Mouse (Mus musculus) layer of hippocampus, postnatal 14 days (tissue): ENCODE results near the gene Srprb. TPM values are rescaled to one million over a fixed set of nuclear protein-coding genes. Genes with fewer than 3 reads are reported as not detected.

Source experiments
- DNase-seq, 2 experiments: peaks; one replicate each; pipeline ENCODE4 v3.0.0; 2021 to 2022; ENCODE audit warnings: low spot score in 2 of 2, mixed read lengths in 1 of 2
- long read RNA-seq, 2 experiments: library from polyadenylated mRNA; stranded (forward); transcript quantifications; one replicate each; pipeline ENCODE4 v2.0.0; 2021
- total RNA-seq, 2 experiments: library from RNA; stranded (reverse); gene quantifications; 2 replicates each; pipeline ENCODE4 v1.2.3; 2021

Gene Srprb
- total RNA-seq = 10 to 100 TPM; 20.2 to 22.8 TPM
- long read RNA-seq, experiment 1, transcript Srprb-201 (7 exons, 3,064 nt) = major isoform, 11 of 15 reads
- long read RNA-seq, experiment 1, partial matches to known transcripts = 0 of 15 reads
- long read RNA-seq, experiment 1, other reads (novel, unspliced or antisense) = 4 of 15 reads
- long read RNA-seq, experiment 2, transcript Srprb-201 (7 exons, 3,064 nt) = major isoform, 31 of 36 reads
- long read RNA-seq, experiment 2, partial matches to known transcripts = 1 of 36 reads
- long read RNA-seq, experiment 2, other reads (novel, unspliced or antisense) = 4 of 36 reads

- DNase-seq = peak; percentile 89 to 96
These were observed at the start of gene Srprb for GRCm38 (mm10) chr9:103201561-103202260. Gene Srprb (minus strand): TSS chr9:103202137.

DNA sequence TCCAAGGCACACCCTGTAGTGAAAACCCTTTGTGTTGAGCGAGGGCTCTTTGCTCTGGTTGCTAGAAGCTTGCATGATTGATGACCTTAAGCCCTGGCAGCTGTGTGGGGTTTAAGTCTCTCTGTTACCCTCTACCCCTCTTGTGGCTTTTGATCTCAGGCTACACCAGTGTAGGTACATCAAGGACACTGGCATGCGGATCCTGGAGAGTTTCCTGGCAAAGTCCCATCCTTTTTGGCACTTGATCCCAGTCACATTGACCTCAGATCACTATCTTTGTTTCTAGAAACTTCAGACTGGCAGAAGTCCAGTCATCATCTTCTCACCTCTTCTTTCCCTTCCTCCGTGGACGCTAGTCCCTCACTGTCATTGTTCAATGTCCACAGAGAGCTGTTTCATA is 46.7 kb upstream of the Srprb start:
- no peak for DNase-seq

DNA sequence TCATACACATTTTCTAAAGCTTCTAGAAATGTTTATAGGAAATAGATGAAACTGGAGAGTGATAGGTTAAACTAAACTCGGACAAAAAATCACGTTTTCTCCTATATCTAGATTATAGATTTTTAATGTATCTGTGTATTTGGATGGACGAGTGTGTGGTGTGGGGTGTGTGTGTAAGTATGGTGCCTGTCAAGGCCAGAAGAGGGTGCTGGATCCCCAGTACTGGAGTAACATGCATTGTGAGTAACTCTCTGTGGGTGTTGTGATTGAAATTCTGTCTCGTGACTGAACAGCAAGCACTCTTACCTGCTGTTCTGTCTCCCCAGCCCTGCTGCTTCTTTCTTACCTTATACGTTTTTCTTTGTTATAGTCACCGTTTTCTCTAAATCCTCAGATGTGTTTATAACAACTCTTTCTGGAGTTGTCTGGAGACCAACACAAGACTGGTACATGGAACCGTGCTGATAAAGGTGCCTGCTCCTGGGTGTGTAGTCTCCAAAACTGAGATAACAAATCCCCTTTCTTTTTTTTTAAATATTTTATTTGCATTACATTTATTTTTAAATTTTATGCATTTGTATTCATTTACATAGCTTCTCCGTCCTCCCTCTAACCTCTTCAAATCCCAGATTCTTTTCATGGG is 44.7 kb upstream of the Srprb start:
- no peak for DNase-seq

DNA sequence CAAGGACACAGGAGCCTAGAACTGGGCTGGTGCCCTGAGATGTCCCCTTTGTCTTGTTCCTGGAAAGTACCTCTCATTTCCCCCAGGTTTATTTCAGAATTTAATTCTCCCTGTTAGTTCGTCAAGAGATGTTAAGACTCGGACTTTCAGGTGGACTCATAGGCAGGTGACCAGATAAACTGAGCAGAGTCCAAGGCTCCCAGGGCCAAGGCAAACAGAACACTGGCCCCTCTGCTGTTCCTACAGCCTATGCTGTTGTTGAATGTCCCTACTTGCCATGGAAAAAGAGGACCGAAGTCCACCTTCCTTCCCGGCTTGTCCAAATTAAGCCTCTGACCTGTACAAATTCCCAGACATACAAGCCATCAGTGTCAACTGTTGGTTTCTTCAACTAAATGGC is 41.7 kb upstream of the Srprb start:
- DNase-seq = no peak

DNA sequence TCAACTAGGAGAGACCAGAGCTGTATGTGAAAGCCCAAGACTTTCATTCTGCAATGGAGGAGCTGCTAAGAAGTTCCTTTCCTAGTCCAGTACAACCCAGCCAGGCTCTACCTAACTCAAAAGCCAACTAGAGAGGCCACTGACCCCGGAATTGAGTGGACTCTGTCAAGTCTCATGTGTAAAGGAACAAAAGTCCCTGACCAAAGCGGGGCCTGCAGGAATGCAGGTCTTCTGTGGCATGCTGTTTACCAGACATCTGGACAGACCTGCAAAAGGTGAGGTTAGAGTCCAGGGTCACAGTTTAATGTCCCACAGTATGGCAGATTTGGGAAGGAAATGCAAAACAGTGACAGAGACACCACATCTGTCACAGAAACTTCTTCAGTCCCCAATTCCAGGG is 39.3 kb upstream of the Srprb start:
- no peak for DNase-seq

DNA sequence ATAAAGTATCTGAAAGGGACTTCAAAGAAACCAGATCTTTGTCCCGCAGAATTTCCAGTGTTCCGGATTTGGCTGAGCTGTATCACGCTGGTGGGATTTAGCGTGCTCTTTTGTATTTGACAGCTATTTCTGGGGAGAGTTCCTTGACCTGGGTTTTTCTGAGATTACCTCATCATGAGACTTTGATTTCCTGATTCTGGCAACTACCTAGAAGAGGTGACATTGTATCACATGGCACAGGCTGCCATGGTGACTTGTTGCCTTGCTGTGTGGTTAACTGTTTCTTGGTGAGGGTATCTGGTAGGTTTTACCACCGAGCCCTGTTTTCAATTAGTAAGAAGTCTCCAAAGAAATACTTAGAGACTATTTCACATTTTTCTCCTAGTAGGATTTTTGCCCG is 37.5 kb upstream of the Srprb start:
- DNase-seq = no peak

DNA sequence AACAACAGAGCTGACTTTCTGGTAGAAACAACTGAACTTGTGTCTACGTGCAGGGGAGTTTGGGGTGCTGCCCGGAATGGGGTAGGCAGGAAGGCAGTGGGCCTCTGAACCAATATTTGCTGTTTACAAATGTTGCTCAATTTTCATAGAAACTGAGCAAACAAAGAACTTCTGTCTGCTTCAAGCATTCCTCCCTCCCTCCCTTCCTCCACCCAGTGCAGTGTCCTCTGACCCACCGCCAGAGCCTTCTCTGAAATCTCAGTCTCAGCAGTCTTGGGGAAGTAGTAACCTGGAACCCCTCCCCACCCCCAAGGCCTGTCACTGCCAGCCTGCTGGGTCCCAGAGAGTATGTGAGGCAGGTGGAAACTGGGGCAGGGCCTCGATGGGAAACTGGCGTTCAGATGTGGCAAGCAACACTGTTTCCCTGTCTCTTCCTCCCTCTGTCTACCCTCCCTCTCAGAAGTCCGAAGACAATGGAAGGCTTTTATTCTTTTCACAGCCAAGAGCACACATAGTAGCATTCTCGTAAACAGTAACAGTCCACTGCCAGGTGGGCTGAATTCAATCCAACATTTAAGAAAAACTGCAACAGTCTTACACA is 32.7 kb upstream of the Srprb start:
- DNase-seq = no peak

DNA sequence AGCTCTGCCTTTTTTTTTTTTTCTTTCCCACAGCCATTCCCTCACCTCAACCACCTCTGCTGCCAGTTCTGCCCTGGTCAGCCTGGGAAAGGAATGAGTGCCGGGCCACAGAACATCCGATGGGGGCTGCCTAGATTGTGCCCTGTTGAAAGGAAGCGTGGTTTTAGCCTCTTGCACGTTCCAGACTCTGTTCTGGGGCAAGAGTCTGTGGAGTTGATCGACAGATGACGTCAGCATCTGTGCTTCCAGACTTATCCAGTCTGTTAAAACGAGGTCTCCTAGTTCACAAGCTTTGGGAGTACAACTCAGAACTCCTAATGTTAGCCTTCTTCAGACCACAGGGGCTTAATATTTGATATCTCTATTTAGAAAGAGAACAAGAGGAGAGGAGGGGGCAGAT is 32.1 kb upstream of the Srprb start:
- DNase-seq = no peak

- no peak for DNase-seq
These were observed 31.1 kb upstream of the Srprb start for GRCm38 (mm10) chr9:103233006-103233395.

GRCm38 (mm10) chr9:103232232-103233005 is 30.5 kb upstream of the Srprb start:
- DNase-seq = no peak

GRCm38 (mm10) chr9:103230151-103230951 is 28.4 kb upstream of the Srprb start, which contains the start of the genes Gm20425 and Trf:
Gene Gm20425 (minus strand): TSS chr9:103230307.
Gene Trf (minus strand): TSS chr9:103230444.
- DNase-seq = peak; percentile 26 to 36

DNA sequence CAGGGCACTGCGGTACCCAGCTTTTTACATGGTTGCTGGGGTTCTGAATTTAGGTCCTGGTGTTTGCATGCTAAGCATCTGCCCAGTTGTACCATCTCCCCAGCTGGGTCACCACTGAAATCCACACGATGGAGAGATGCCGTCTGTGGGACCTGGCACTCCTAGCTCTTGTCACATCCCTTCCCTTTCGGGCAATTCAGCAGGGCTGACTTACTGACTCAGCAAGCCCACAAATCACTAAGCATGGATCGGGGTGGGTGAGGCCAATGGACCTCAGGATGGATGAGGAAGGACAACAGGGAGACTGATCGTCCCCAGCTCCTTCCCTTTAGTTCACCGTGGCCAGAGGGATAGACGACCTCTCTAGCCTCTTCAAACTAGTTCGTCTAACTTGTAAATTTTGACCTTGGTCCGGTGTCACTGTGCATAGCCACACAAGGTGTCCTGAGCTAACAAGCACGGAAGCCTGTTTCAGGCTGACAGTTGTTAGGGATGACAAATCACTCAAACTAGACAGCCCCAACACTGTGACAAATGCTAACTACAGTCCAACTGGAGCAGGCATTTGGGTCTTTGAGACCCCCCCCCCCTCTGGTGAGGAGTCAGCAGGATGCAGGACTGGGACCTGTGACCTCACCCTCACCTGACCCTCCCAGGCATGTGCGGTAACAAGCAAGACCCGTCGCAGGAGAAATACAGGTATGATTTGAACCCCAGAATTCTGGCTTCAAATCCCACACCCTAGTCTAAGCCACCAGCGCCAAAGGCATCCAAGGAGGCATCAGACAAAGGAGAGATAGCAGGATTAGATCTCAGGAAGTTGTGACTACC is 27.3 kb upstream of the Srprb start:
- DNase-seq = no peak

- no peak for DNase-seq
These were observed 26.6 kb upstream of the Srprb start for GRCm38 (mm10) chr9:103228370-103229003.

DNA sequence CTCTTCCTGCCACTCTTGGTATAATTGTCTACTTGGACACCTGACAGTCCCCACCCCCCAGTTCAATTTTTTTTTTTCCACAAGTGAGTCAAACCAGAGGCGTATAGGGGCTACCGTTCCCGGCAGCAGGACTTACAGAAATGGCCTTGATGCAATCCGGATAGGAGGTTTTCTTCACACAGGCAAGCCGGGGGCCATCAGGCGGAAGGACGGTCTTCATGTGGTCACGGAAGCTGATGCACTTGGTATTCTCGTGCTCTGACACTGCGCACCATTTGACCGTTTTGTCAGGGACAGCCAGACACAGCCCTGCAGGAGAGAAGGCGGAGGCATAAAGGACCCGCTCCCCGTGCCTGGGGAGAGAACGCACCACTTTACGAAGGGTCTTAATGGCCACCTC is 25.8 kb upstream of the Srprb start:
- no peak for DNase-seq

GRCm38 (mm10) chr9:103226806-103227205 is 24.9 kb upstream of the Srprb start:
- no peak for DNase-seq

GRCm38 (mm10) chr9:103225464-103225863 is 23.5 kb upstream of the Srprb start:
- no peak for DNase-seq

DNA sequence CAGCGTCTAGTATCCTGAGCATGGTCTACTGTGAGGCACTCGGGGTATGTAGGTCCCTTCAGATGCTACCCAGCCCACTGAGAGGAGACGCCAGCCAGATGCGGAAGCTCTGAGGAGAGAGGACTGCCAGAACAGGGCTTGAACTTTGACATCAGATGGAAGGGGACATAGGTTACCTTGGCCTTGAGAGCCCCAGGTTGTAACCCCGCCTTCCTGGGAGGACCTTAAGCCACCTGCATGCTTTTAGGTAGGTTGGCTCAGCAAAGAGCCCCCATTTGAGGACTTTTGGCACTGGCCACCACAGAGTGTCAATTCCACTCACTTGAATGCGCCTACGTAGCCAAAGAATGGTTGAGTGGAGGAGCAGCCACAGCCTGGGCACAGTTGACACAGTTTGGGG is 22.8 kb upstream of the Srprb start:
- DNase-seq = no peak

DNA sequence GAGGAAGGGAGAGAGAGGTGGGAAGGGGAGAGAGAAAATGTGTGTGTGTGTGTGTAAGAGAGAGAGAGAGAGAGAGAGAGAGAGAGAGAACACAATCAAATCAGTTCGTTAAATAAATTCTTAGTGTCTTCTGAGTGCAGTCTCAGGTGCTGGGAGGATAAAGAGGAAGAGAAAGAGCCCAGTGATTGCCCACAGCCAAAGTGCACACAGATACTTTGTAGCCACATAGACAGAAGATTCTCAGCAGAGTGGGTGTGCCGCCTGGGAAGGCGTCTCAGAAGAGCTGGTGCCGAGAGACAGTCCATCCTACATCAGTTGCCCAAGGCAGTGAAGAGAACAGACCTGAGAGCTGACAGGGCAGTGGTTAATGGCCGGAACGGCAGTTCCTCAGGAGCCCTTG is 12.3 kb upstream of the Srprb start:
- DNase-seq = no peak

DNA sequence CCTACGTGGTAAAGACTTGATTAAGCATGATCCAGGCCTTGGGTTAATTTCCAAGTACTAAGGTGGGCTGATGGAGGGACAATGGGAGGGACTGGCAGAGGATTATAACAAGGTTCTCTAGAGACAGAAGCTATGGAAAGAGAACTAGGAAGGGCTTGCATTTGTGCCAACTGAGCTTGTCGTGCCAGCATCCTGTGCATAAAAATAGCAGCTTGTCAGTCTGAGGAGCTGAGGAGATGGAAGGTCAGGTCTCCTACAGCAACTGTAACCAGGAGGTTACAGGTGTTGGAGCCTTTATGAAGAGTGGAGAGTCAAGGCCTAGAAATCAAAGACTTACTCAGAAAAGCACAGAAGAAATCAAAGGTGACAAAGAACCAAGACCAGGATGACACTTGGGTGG is 11.7 kb upstream of the Srprb start:
- DNase-seq = no peak
